19 mouse cellular contexts compared by ENCODE assay signal in genomic region chr4:11869721-11870120, GRCm38 (mm10).
DNase-seq lines count a peak whose midpoint lies in the region; ATAC-seq and TF ChIP-seq lines count a peak whose summit lies in the region.
"Had no signal": no experiment of that assay in that cellular context is flagged by ENCODE, and none has a peak within 500 bp of the region (broad histone marks: within the 10 kb centered on the region; RNA-seq: fewer than 3 reads in every experiment).

No protein-coding gene starts in this region.

- no peak overlapping the region for H3K27ac ChIP-seq in kidney, adult 2 months (ENCODE audit: insufficient read depth, low read depth, low read length)
- peak overlapping the region; percentile 32; the same call in 1 of the 2 replicates for H3K27ac ChIP-seq in lung, postnatal 0 days (ENCODE audit: low read length)
- no peak overlapping the region for H3K27ac ChIP-seq in midbrain, postnatal 0 days (ENCODE audit: low read depth, low read length)
- H3K27ac ChIP-seq: embryonic facial prominence, embryonic 15.5 days; hindbrain, postnatal 0 days; liver, embryonic 15.5 days had no signal

- H3K9ac ChIP-seq in lung, postnatal 0 days (replicated peaks; ENCODE audit: low read depth) = no peak overlapping the region
- H3K9ac ChIP-seq in midbrain, postnatal 0 days (replicated peaks; ENCODE audit: low read length, poor library complexity, severe bottlenecking) = no peak overlapping the region
- H3K9ac ChIP-seq: embryonic facial prominence, embryonic 15.5 days; liver, embryonic 15.5 days had no signal

- TF ChIP-seq POLR2A in kidney, adult 2 months (IDR thresholded peaks at IDR 0.05; ENCODE audit: low read depth, low read length) = no peak

- no peaks in the 10 kb centered on the region for H3K36me3 ChIP-seq in kidney, adult 2 months (ENCODE audit: control insufficient read depth, insufficient read depth, low read length)
- no peaks in the 10 kb centered on the region for H3K36me3 ChIP-seq in lung, postnatal 0 days (ENCODE audit: insufficient read depth, low read length)
- no peaks in the 10 kb centered on the region for H3K36me3 ChIP-seq in midbrain, postnatal 0 days (ENCODE audit: insufficient read depth, low read length)
- H3K36me3 ChIP-seq: embryonic facial prominence, embryonic 15.5 days; liver, embryonic 15.5 days had no signal

- H3K4me3 ChIP-seq in kidney, adult 2 months (ENCODE audit: insufficient read depth, low read depth, low read length) = no peak overlapping the region
- no peak overlapping the region for H3K4me3 ChIP-seq in lung, postnatal 0 days (ENCODE audit: low read depth, low read length)
- no peak overlapping the region for H3K4me3 ChIP-seq in midbrain, postnatal 0 days (ENCODE audit: low read depth, low read length)
- H3K4me3 ChIP-seq: embryonic facial prominence, embryonic 15.5 days; liver, embryonic 15.5 days; myocyte had no signal

- 79% methylated on average over 5 of the region's 5 CpGs for WGBS in kidney, adult 2 months
- 36% methylated on average over 5 of the region's 5 CpGs for WGBS in lung, postnatal 0 days
- WGBS in midbrain, postnatal 0 days = 85% methylated on average over 5 of the region's 5 CpGs

- H3K9me3 ChIP-seq in lung, postnatal 0 days (ENCODE audit: low read length) = no peaks in the 10 kb centered on the region
- no peaks in the 10 kb centered on the region for H3K9me3 ChIP-seq in midbrain, postnatal 0 days (ENCODE audit: low read length)
- H3K9me3 ChIP-seq: embryonic facial prominence, embryonic 15.5 days; liver, embryonic 15.5 days had no signal

- ATAC-seq in lung, postnatal 0 days = peak; percentile 71
- no peak for ATAC-seq in midbrain, postnatal 0 days (ENCODE audit: low FRiP score)
- ATAC-seq: forebrain, embryonic 16.5 days; hindbrain, postnatal 0 days had no signal

- H3K27me3 ChIP-seq in kidney, adult 2 months (replicated peaks; ENCODE audit: control insufficient read depth, insufficient read depth, low read length) = no peaks in the 10 kb centered on the region
- H3K27me3 ChIP-seq in lung, postnatal 0 days (replicated peaks; ENCODE audit: insufficient read depth, low read length) = no peaks in the 10 kb centered on the region
- H3K27me3 ChIP-seq in midbrain, postnatal 0 days (ENCODE audit: insufficient read depth, low read length) = no peaks in the 10 kb centered on the region
- H3K27me3 ChIP-seq: embryonic facial prominence, embryonic 15.5 days; liver, embryonic 15.5 days had no signal

- DNase-seq in kidney, adult 2 months = peak; percentile 14
- DNase-seq in kidney, adult 11 months = no peak
- peak; percentile 57 for DNase-seq in heart, adult 8-10 months (ENCODE audit: low spot score)
- DNase-seq in heart, postnatal 10 days = peak; percentile 59 to 61
- DNase-seq in lung, postnatal 0 days (ENCODE audit: low spot score) = peak; percentile 63
- DNase-seq in embryo, embryonic 10 days (ENCODE audit: low spot score) = no peak
- DNase-seq in layer of hippocampus, adult 11-12 months (ENCODE audit: low spot score) = no peak
- no peak for DNase-seq in midbrain, postnatal 0 days (ENCODE audit: low spot score)
- DNase-seq: adrenal gland, adult 8-10 months; cerebellum, adult 2 months; kidney, adult 8-10 months; left cerebral cortex, postnatal 4 days; right cerebral cortex, postnatal 14 days had no signal

- H3K4me1 ChIP-seq in kidney, adult 2 months (ENCODE audit: control insufficient read depth, insufficient read depth, low read length) = no peaks in the 10 kb centered on the region
- peaks cover 5% of the 10 kb centered on the region; the same call in 1 of the 2 replicates for H3K4me1 ChIP-seq in lung, postnatal 0 days (ENCODE audit: insufficient read depth, low read depth, low read length)
- no peaks in the 10 kb centered on the region for H3K4me1 ChIP-seq in midbrain, postnatal 0 days (ENCODE audit: insufficient read depth, low read length)
- H3K4me1 ChIP-seq: embryonic facial prominence, embryonic 15.5 days had no signal

- intact Hi-C loops in heart, postnatal 10 days (cut with DNase I) = no loop called here

- no peak for TF ChIP-seq CTCF in kidney, adult 2 months (conservative IDR thresholded peaks at IDR 0.05; ENCODE audit: insufficient read depth, insufficient read length, low read depth, low read length)
- no peak for TF ChIP-seq CTCF in lung, postnatal 0 days (IDR thresholded peaks at IDR 0.05)
- TF ChIP-seq CTCF in midbrain, postnatal 0 days (IDR thresholded peaks at IDR 0.05) = no peak

- TF ChIP-seq EP300 in lung, postnatal 0 days (IDR thresholded peaks at IDR 0.05) = no peak

- no peak overlapping the region for H3K4me2 ChIP-seq in lung, postnatal 0 days (replicated peaks; ENCODE audit: low read depth, low read length)
- H3K4me2 ChIP-seq in midbrain, postnatal 0 days (ENCODE audit: low read depth, low read length, poor library complexity, severe bottlenecking) = no peak overlapping the region
- H3K4me2 ChIP-seq: embryonic facial prominence, embryonic 15.5 days; liver, embryonic 15.5 days; midbrain, embryonic 11.5 days had no signal

Comparison
In these comparisons a context has a peak if more than half of its experiments do, and no peak if none do; other contexts are left out.
1. DNase-seq: peak in kidney, adult 2 months (single experiment), heart, adult 8-10 months (single experiment), heart, postnatal 10 days (2 of 2) and lung, postnatal 0 days (single experiment); none in kidney, adult 11 months (single experiment), embryo, embryonic 10 days (single experiment), layer of hippocampus, adult 11-12 months (single experiment) and midbrain, postnatal 0 days (single experiment).